Mouse (Mus musculus) layer of hippocampus, adult 8-10 months (tissue): Measurements from ENCODE around the gene Gm21719. TPM values are rescaled to one million over a fixed set of nuclear protein-coding genes. Genes with fewer than 3 reads are reported as not detected.
"Not testable (repeated sequence)": the region's sequence is repeated elsewhere in the genome, so short reads cannot be mapped to it uniquely, and the experiment has no call there.

Source experiments
- DNase-seq, 2 experiments: peaks; one replicate each; pipeline ENCODE4 v3.0.0; 2022; ENCODE audit warnings: low spot score in 2 of 2
- total RNA-seq, 4 experiments: library from RNA; stranded (reverse); gene quantifications; 2 replicates each; pipeline ENCODE4 v1.2.4; 2022

Gene Gm21719
- total RNA-seq, result not detected

DNA sequence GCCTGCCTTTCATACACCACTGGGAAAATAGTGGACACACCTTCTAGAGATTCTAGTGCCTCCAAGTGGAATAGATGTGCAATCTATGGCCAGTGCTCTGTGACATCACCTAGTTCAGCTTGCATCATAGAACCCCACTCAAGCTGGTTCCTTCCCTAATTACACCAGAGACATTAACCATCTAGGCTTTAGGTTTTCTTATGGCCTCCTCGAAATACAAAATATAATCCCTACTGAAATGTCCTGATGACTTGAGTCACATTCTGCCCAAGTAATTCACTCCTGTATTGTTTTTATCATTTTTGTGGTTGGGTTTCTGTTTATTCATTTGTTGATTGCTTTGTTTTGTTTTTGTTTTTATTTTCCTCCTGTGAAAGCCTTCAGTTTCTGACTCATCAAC is at the start of gene Gm21719:
TSS of gene Gm21719 (minus strand) at position 101 of the 400 bp plus-strand sequence.
- not testable (repeated sequence) for DNase-seq

Other genes with a start within 250 kb of the Gm21719 start
- not detected for gene Gm28919, start 99.3 kb downstream of the Gm21719 start, total RNA-seq
- gene Gm20830, start 235.4 kb upstream of the Gm21719 start, total RNA-seq, result not detected